Mouse (Mus musculus) heart, adult 2 months (tissue): ENCODE results near the gene Pip5k1c. TPM values are rescaled to one million over a fixed set of nuclear protein-coding genes. Genes with fewer than 3 reads are reported as not detected.
A peak's percentile ranks its signal among the peaks of the same experiment; 100 is the strongest.

Experiments
- DNase-seq, 2 experiments: peaks; one replicate each; pipeline ENCODE4 v3.0.0; 2021
- H3K27ac ChIP-seq: fragments of 200-600 bp; 2 replicates; pipeline ENCODE4 v1.8.1; 2022
- H3K27me3 ChIP-seq: fragments of 200-500 bp; 2 replicates; pipeline ENCODE4 v1.6.1; 2012; ENCODE audit warnings: mild to moderate bottlenecking, low read length, inconsistent platforms, mixed read lengths; ENCODE audit not compliant: control insufficient read depth, insufficient read depth
- H3K36me3 ChIP-seq: fragments of 200-500 bp; 2 replicates; pipeline ENCODE4 v1.6.1; 2012; ENCODE audit warnings: low read length, inconsistent platforms; ENCODE audit not compliant: control insufficient read depth, insufficient read depth
- H3K4me1 ChIP-seq: fragments of 200-500 bp; 2 replicates; pipeline ENCODE4 v1.6.1; 2011; ENCODE audit warnings: low read length; ENCODE audit not compliant: control insufficient read depth, insufficient read depth
- H3K4me3 ChIP-seq: fragments of 200-600 bp; 2 replicates; pipeline ENCODE4 v1.8.1; 2022
- H3K79me2 ChIP-seq: fragments of 200-500 bp; replicated peaks from 2 replicates; pipeline ENCODE4 v1.6.1; 2012; ENCODE audit warnings: mild to moderate bottlenecking, inconsistent platforms, low read length, moderate library complexity, mixed read lengths; ENCODE audit not compliant: control insufficient read depth, insufficient read depth
- H3K9ac ChIP-seq: fragments of 200-500 bp; 2 replicates; pipeline ENCODE4 v1.6.1; 2012; ENCODE audit warnings: low read depth, mild to moderate bottlenecking, control low read depth, inconsistent platforms, low read length, mixed read lengths
- CTCF ChIP-seq: fragments of 200-600 bp; IDR thresholded peaks from 2 replicates; pipeline ENCODE4 v1.8.1; 2022; ENCODE audit warnings: antibody characterized with exemption, mild to moderate bottlenecking, moderate library complexity
- EP300 ChIP-seq: fragments of 200-500 bp; IDR thresholded peaks from 2 replicates; pipeline ENCODE4 v1.6.1; 2011; ENCODE audit warnings: low read depth, low read length, control low read depth; ENCODE audit not compliant: insufficient read depth
- POLR2A ChIP-seq: fragments of 200-500 bp; IDR thresholded peaks from 2 replicates; pipeline ENCODE4 v1.6.1; 2011; ENCODE audit warnings: mild to moderate bottlenecking, low read depth, low read length, control low read depth; ENCODE audit not compliant: insufficient read depth
- WGBS: fragments of 180-500 bp; shearing (Covaris S2); methylation state at CpG from one replicate; pipeline ENCODE4 v1.1.7; 2018; 5-methylcytosine and 5-hydroxymethylcytosine counted together
- intact Hi-C: fragments of 180-260 bp; cut with DNase I; formaldehyde crosslinking; loops from one replicate; pipeline ENCODE4 v1.15.1; 2025
- polyA plus RNA-seq: library from polyadenylated mRNA; depleted of rRNA; stranded (reverse); fragments of >200 nt; gene quantifications from 2 replicates; pipeline ENCODE4 v1.2.3, GENCODE M21; 2012
- total RNA-seq, 2 experiments: library from RNA; stranded (reverse); gene quantifications; 2 replicates each; pipeline ENCODE4 v1.2.3; 2021

The Pip5k1c gene
- total and polyA plus RNA-seq, 3 experiments: 27.0 to 37.5 (median 28.0) TPM

DNA sequence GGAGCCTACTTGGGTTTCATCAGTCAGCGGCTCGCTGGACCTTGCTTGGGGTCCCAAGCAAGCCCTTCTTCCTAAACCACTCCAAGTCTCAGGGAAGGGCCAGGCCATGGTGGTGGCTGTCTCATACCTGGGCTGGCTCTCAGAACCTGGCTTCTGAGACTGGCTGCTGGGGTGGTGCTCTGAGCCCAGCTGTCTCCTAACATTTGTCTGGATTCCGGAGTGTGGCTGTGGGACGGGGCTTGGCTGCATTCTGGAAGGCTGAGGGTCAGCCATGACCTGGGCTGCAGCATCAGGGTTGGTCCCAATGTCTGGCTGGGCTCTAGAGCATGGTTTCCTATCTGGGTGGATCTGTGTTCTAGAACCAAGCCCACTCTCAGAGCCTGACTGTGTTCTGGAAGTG lies 43.8 kb downstream of the Pip5k1c start:
- no peak overlapping the region for H3K9ac ChIP-seq
- H3K4me1 ChIP-seq: peaks cover 3% of the 10 kb centered on the region
- no peak for DNase-seq
- no peak overlapping the region for H3K4me3 ChIP-seq
- H3K36me3 ChIP-seq: no peaks in the 10 kb centered on the region
- 90% methylated on average over 4 of the region's 4 CpGs for WGBS
- no peaks in the 10 kb centered on the region for H3K79me2 ChIP-seq
- no peaks in the 10 kb centered on the region for H3K27me3 ChIP-seq
- intact Hi-C loops: no loop called here
- H3K27ac ChIP-seq: no peak overlapping the region
- TF ChIP-seq EP300: no peak
- TF ChIP-seq POLR2A: no peak
- no peak for TF ChIP-seq CTCF

DNA sequence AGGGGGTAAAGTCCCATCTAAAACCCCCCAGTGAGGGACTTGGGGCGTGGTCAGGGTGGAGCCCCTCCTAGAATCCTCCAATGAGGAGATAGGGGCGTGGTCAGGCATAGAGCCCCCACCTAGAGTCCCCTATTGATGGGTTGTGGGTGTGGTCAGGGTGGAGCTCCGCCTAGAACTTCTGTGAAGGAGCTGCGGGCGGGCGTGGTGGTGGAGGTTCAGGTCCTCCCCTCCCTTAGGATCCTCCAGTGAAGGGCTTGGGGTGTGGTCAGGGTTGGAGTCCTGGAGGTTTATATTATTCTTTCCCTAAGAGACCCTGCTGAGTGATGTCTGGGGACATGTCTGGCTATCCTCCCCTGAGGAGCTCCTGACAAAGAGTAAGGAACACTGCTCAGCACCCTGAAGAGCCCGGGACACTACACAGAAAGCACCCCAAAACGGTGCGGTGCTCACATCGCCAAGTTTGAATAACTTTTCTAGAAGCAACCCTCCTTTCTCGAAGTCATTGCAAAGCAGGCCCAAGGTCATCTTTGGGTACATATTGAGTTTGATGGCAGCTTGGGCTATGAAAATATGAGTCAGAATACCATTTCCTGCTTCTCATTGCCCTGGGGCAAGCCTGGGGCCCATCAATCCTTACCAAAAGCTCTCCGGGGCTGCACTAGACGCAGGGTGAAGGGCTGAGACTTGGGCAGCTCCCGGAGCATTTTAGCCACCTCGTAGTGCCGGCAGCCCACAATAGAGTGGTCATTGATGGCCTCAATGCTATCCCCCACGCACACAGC lies 48.0 kb downstream of the Pip5k1c start:
- H3K4me3 ChIP-seq: no peak overlapping the region
- WGBS: 59% methylated on average over 17 of the region's 17 CpGs
- 0 out of 2 replicates have a peak, but pooled peaks cover 2% of the 10 kb centered on the region for H3K27me3 ChIP-seq
- H3K27ac ChIP-seq: no peak overlapping the region
- H3K4me1 ChIP-seq: peaks cover 7% of the 10 kb centered on the region
- TF ChIP-seq CTCF: no peak
- TF ChIP-seq POLR2A: no peak
- TF ChIP-seq EP300: no peak
- no peaks in the 10 kb centered on the region for H3K36me3 ChIP-seq
- no peak overlapping the region for H3K9ac ChIP-seq
- DNase-seq: no peak
- intact Hi-C loops: loop anchor here (1.0 kb wide), 1 partner anchor 20 kb away; no protein-coding TSS in a partner anchor
- H3K79me2 ChIP-seq: no peaks in the 10 kb centered on the region; the same call in 1 of the 2 replicates

DNA sequence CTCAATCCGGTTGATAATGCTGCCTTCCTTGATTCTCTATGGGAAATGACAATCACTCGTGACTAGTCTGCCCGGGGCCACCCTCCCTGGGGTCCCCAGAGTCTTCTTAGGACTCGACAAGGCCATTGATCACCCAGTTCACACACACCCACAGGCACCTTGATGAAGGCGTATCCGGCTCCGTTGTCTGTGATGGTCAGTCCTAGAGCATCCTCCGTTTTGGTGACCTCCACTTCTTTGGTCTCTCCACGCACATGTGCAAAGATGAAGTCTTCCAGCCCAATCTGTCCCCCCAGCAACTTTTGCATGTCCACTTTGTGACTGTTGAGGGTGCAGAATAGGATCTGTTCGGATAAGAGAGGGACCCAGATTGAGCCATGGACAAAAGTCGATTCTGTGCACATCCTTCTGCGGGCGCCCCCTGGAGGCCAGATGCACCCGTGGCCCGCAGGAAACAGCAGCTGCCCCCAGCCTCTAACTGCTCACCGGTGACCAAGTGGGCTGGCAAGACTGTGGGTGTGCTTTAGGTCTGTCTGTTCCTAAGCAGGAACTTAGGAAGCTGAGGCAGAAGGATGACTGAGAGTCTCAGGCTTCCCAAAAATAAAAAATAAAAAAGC lies 48.7 kb downstream of the Pip5k1c start:
- TF ChIP-seq CTCF: peak; percentile 97
- 0 out of 2 replicates have a peak, but pooled peaks have one; percentile 18 for TF ChIP-seq EP300
- TF ChIP-seq POLR2A: no peak
- intact Hi-C loops: loop anchor here (1.0 kb wide), 1 partner anchor 21 kb away; no protein-coding TSS in a partner anchor
- peaks cover 7% of the 10 kb centered on the region for H3K4me1 ChIP-seq
- DNase-seq: peak; percentile 73 to 85
- 0 out of 2 replicates have a peak, but pooled peaks cover 2% of the 10 kb centered on the region for H3K27me3 ChIP-seq
- WGBS: 35% methylated on average over 16 of the region's 16 CpGs
- no peaks in the 10 kb centered on the region for H3K36me3 ChIP-seq
- H3K79me2 ChIP-seq: no peaks in the 10 kb centered on the region; the same call in 1 of the 2 replicates
- H3K4me3 ChIP-seq: no peak overlapping the region; the same call in 1 of the 2 replicates
- H3K9ac ChIP-seq: no peak overlapping the region
- H3K27ac ChIP-seq: peak overlapping the region; percentile 11; the same call in 1 of the 2 replicates

DNA sequence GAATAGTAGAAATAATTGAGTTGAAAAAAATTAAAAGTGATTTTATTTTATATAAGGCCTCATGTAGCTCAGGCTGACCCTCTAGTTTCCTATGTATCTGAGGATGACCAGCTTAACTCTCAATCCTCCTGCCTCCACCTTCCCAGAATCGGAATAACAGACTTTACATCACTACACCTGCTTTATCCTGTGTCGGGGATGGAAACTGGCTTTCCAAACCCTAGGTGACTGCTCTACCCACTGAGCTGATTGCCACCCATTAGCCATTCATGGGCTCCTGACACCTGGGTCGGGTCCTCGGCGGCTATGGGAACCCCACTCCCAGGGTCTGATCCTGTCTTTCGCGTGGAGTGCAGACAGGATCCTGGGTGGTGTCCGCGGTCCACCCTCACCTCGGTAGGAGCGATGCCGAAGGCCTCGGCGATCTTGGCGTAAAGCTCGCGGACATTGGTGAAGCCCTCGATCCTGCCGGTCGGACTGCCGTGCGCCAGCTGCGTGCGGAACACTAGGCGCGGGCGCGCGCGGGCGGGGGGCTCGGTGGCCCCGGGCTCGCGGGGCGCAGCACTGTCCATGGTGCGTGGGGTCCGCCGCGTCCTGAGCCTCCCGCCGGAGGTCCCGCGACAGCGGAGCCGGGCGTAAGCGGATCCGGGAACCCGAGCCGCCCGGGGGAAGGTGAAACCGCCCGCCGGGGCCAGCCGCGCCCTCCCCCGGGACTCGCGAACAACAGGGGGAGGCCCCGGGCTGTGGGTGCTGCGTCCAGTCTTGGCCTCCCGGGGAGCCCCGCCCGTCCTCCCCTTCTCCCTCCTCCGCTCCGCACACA lies 50.1 kb downstream of the Pip5k1c start, which contains the start of gene Gipc3:
Gipc3 (minus strand) TSS at position 581 of the 820 bp plus-strand sequence.
- peak within 1 kb of the TSS; percentile 91 for H3K9ac ChIP-seq
- peak; percentile 69 to 70 for DNase-seq
- H3K27ac ChIP-seq: peak within 1 kb of the TSS; percentile 71
- H3K79me2 ChIP-seq: no peaks in the 10 kb centered on the region; the same call in 1 of the 2 replicates
- H3K27me3 ChIP-seq: 0 out of 2 replicates have a peak, but pooled peaks cover 2% of the 10 kb centered on the region
- intact Hi-C loops: loop anchor here (2.0 kb wide), 1 partner anchor 54 kb away; no protein-coding TSS in a partner anchor
- no peaks in the 10 kb centered on the region for H3K36me3 ChIP-seq
- peaks cover 7% of the 10 kb centered on the region for H3K4me1 ChIP-seq
- peak within 1 kb of the TSS; percentile 61 for H3K4me3 ChIP-seq
- TF ChIP-seq CTCF: no peak
- 5% methylated on average over 66 of the region's 67 CpGs for WGBS

DNA sequence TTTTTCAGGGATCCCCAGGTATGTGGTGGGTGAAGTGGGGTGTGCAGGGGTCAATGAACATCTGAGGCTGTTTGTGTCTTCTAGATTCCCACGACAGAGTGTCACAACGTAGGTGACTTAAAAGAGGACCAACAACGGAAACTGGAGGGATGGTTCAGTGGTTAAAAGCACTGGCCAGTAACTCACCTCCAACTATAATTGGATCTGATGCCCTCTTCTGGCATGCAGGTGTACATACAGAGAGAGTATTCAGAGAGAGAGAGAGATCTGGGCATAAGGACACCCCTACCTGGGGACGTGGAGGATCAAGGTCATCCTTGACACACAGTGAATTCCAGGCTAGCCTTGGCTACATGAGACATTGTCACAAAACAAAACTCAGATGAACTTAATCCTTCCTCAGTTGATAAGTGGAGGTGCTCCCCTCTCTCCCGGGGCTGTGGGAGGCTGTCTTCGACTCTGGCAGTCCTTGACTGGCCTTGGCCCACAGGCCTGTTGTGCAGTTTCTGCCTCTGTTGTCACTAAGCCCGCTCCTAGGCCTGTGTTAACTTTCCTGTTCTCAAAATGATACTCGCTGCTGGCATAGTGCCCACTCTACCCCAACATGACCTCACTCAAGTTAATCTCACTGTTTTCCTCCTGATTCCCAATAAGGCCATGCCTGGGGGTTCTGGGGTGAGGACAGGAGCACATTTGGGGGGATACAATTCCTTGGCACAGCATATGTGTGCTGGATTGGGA lies 51.8 kb downstream of the Pip5k1c start:
- DNase-seq: no peak
- H3K27ac ChIP-seq: no peak overlapping the region; the same call in 1 of the 2 replicates
- intact Hi-C loops: no loop called here
- no peak overlapping the region for H3K9ac ChIP-seq
- no peak overlapping the region for H3K4me3 ChIP-seq
- H3K79me2 ChIP-seq: no peaks in the 10 kb centered on the region; the same call in 1 of the 2 replicates
- peaks cover 9% of the 10 kb centered on the region for H3K4me1 ChIP-seq
- H3K36me3 ChIP-seq: no peaks in the 10 kb centered on the region
- 0 out of 2 replicates have a peak, but pooled peaks cover 2% of the 10 kb centered on the region for H3K27me3 ChIP-seq
- WGBS: 21% methylated on average over 8 of the region's 8 CpGs
- TF ChIP-seq CTCF: peak; percentile 71
- TF ChIP-seq POLR2A: no peak
